Mouse (Mus musculus) small intestine, adult 2 months (tissue): ENCODE data around the gene Cisd1. TPM values are rescaled to one million over a fixed set of nuclear protein-coding genes. Genes with fewer than 3 reads are reported as not detected.

Source experiments
- H3K27ac ChIP-seq: fragments of 200-500 bp; 2 replicates; pipeline ENCODE4 v1.5.1; 2012; ENCODE audit warnings: low read depth, low read length, control low read depth, inconsistent platforms; ENCODE audit not compliant: insufficient read depth
- H3K27me3 ChIP-seq: fragments of 200-500 bp; 2 replicates; pipeline ENCODE4 v1.6.1; 2012; ENCODE audit warnings: mild to moderate bottlenecking, moderate library complexity, low read length, inconsistent platforms; ENCODE audit not compliant: control insufficient read depth, insufficient read depth
- H3K36me3 ChIP-seq: fragments of 200-500 bp; 2 replicates; pipeline ENCODE4 v1.6.1; 2012; ENCODE audit warnings: mild to moderate bottlenecking, low read length, control low read depth, inconsistent platforms; ENCODE audit not compliant: control insufficient read depth, insufficient read depth
- H3K4me1 ChIP-seq: fragments of 200-500 bp; 2 replicates; pipeline ENCODE4 v1.6.1; 2012; ENCODE audit warnings: low read length, inconsistent platforms, mixed read lengths; ENCODE audit not compliant: control insufficient read depth, insufficient read depth, insufficient read length
- H3K4me3 ChIP-seq: fragments of 200-500 bp; 2 replicates; pipeline ENCODE4 v1.5.1; 2012; ENCODE audit warnings: low read depth, mild to moderate bottlenecking, control low read depth, inconsistent platforms, low read length, moderate library complexity
- CTCF ChIP-seq: fragments of 200-500 bp; IDR thresholded peaks from 2 replicates; pipeline ENCODE4 v1.5.1; 2012; ENCODE audit warnings: low read depth, mild to moderate bottlenecking, control low read depth, inconsistent platforms, low read length, moderate library complexity, mixed read lengths; ENCODE audit not compliant: insufficient replicate concordance, insufficient read length; ENCODE audit errors: extremely low read depth
- POLR2A ChIP-seq: fragments of 200-500 bp; IDR thresholded peaks from 2 replicates; pipeline ENCODE4 v1.6.1; 2012; ENCODE audit warnings: low read depth, mild to moderate bottlenecking, control low read depth, inconsistent platforms, low read length, moderate library complexity
- WGBS: fragments of 180-500 bp; shearing (Covaris S2); methylation state at CpG from one replicate; pipeline ENCODE4 v1.1.7; 2018; 5-methylcytosine and 5-hydroxymethylcytosine counted together
- polyA plus RNA-seq: library from polyadenylated mRNA; depleted of rRNA; stranded (reverse); fragments of >200 nt; gene quantifications from 2 replicates; pipeline ENCODE4 v1.2.3, GENCODE M21; 2012

Cisd1 gene
- polyA plus RNA-seq, 1 experiment: 75.8 TPM

DNA sequence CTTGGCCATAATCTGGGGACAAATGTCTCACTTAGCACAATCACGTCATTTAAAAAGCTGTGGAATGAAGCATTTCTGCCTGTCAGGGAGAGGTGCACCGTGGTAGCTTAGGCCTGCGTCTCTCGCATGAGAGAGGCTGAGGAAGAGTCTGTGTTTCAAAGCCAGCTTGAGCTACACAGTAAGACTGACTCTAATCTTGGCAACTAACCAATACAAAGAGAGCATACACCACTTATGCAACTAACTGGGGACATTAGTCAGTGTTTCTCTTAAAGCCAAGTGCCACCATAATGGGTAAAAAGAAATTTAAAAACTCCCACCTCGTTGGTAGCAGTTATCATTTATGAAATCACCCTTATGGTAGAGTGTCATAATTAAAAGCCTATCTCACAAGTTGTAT is 15.9 kb downstream of the Cisd1 start:
- H3K4me1 ChIP-seq: no peaks in the 10 kb centered on the region
- TF ChIP-seq CTCF (no peak), POLR2A (no peak)
- 86% methylated on average over 5 of the region's 5 CpGs for WGBS
- peaks cover 22% of the 10 kb centered on the region for H3K36me3 ChIP-seq
- no peaks in the 10 kb centered on the region for H3K27me3 ChIP-seq
- H3K4me3 ChIP-seq: no peak overlapping the region
- no peak overlapping the region for H3K27ac ChIP-seq

DNA sequence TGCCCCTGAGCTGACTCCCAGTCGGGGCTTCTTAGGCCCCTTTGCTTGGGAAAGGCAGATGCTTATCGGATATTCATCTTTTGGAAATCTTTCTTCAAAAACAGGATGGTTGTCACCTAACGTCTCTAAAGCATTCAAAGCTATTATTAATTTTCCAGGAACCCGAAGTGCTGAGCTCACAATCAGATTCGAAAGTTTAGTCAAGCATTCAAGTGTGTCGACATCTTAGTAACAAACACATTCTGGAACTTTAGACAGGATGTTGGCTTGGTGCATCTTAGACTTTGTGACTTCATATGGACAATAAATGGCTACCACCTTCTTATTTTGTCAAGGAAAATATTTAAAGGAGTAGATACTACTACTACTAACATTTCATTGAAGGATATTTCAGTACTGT is 16.4 kb downstream of the Cisd1 start:
- WGBS: 82% methylated on average over 6 of the region's 6 CpGs
- Histone ChIP-seq H3K4me1 (no peaks in the 10 kb centered on the region), H3K36me3 (peaks cover 19% of the 10 kb centered on the region), H3K27ac (no peak overlapping the region), H3K4me3 (no peak overlapping the region), H3K27me3 (no peaks in the 10 kb centered on the region)
- TF ChIP-seq CTCF (no peak), POLR2A (no peak)

DNA sequence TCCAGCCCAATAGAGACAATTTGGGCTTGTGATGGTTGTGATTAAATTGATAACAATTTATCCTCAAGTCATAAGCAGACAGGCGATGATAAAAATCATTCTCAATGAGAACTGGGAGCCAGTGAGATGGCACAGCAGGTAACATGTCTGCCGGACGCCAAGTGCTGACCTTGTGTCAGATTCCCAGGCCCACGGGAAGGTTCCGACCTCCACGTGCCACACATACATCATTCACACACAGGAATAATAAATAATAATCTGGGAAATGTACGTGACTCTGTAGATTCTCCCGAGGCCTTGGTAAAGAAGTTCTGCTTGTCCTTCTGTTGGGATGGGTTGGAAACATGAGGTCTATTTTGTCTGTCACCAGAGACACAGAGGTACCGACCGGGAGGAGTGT is 17.4 kb downstream of the Cisd1 start:
- Histone ChIP-seq H3K27me3 (no peaks in the 10 kb centered on the region), H3K27ac (no peak overlapping the region), H3K4me3 (no peak overlapping the region), H3K36me3 (peaks cover 17% of the 10 kb centered on the region), H3K4me1 (no peaks in the 10 kb centered on the region)
- TF ChIP-seq POLR2A (no peak), CTCF (no peak)
- 84% methylated on average over 10 of the region's 10 CpGs for WGBS

DNA sequence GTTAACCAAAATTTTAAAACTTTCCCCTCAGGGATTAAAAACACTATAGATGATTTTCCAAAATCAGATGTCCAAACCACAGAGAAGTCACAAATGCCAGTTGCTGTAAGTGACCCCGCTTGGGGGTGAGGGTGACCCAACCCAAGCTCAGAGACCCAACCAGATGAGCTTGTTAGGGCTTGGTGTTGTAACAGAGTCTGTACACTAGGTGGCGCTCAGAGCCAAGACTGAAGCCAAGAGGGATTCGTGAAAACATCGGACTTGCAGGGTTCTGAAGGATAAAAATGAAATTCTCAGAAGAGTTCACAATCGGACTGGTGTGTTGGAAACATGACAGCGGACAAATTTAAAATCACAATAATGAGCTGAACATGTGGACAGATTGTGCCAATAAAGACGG is 18.0 kb downstream of the Cisd1 start:
- WGBS: 12% methylated on average over 7 of the region's 7 CpGs
- H3K4me3 ChIP-seq: no peak overlapping the region
- H3K4me1 ChIP-seq: no peaks in the 10 kb centered on the region
- peaks cover 15% of the 10 kb centered on the region for H3K36me3 ChIP-seq
- H3K27ac ChIP-seq: no peak overlapping the region
- TF ChIP-seq CTCF (peak; percentile 84; the same call in 1 of the 2 replicates), POLR2A (no peak)
- no peaks in the 10 kb centered on the region for H3K27me3 ChIP-seq

DNA sequence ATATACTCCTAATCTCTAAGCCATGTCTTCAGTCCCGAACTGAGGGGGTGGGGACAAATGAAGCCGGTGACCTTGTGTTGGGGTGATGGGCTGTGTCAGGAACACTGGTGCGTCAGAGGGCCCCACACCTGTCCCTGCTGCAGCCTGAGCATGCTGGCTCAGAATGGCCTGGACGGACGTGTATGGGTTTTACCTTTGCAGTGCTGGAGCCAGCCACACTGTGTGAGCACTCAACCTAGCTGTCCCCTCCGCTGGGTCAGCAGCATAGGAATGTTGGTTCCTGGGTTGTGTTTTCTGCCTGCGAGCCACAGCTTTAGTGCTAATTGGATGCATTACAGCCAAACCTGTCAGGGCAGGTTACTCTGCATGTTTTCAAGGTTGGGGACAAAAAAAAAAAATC is 18.6 kb downstream of the Cisd1 start:
- TF ChIP-seq CTCF (no peak), POLR2A (no peak)
- WGBS: 75% methylated on average over 7 of the region's 7 CpGs
- no peaks in the 10 kb centered on the region for H3K27me3 ChIP-seq

DNA sequence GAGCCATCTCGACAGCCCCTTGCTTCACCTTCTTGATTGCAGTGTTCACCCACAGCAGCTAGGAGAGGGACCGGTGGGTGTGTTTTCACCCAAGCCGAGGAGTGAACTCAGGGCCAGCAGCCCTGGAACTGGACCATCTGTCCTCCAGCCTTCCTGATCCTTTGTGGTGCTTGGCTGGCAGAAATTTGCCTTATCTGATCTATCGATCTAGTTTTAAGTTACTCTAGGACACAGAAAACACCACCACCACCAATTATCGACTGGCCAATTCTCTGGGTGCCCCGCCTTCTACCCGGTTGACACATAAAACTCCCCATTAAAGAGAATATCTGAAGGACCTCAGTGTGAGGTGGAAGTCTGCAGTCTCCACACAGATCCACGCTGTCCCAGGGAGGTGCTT is 21.1 kb downstream of the Cisd1 start:
- 64% methylated on average over 8 of the region's 8 CpGs for WGBS
- H3K4me3 ChIP-seq: no peak overlapping the region
- no peaks in the 10 kb centered on the region for H3K4me1 ChIP-seq
- no peak overlapping the region for H3K27ac ChIP-seq
- no peak for TF ChIP-seq CTCF
- TF ChIP-seq POLR2A: no peak
- no peaks in the 10 kb centered on the region for H3K27me3 ChIP-seq
- no peaks in the 10 kb centered on the region for H3K36me3 ChIP-seq

More for the DNA sequence above, 18.6 kb downstream of the Cisd1 start:
- no peak overlapping the region for H3K4me3 ChIP-seq
- H3K36me3 ChIP-seq: peaks cover 15% of the 10 kb centered on the region
- no peaks in the 10 kb centered on the region for H3K4me1 ChIP-seq
- no peak overlapping the region for H3K27ac ChIP-seq

DNA sequence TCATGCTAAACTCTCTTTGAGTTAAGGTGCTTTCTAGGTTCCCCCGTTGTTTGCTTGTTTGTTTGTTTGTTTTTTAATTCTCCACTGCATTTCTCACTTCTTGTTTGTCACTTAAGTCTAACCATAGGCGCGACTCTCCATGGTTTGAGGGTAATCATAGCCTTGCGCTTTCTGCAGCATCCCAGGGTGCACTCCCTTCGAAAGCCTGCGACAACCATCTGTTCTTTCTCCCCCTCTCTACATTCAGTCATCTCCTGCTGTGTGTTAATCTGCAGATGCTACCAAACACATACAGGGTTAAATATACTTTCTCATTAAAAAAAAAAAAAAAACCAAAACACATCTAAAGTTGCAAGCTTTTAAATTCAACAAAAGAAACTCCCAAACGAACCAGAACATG is 28.3 kb downstream of the Cisd1 start:
- TF ChIP-seq POLR2A: no peak
- no peak for TF ChIP-seq CTCF
- Histone ChIP-seq H3K4me3 (no peak overlapping the region), H3K27ac (no peak overlapping the region), H3K4me1 (no peaks in the 10 kb centered on the region), H3K27me3 (no peaks in the 10 kb centered on the region), H3K36me3 (no peaks in the 10 kb centered on the region)
- WGBS: 64% methylated on average over 7 of the region's 7 CpGs

DNA sequence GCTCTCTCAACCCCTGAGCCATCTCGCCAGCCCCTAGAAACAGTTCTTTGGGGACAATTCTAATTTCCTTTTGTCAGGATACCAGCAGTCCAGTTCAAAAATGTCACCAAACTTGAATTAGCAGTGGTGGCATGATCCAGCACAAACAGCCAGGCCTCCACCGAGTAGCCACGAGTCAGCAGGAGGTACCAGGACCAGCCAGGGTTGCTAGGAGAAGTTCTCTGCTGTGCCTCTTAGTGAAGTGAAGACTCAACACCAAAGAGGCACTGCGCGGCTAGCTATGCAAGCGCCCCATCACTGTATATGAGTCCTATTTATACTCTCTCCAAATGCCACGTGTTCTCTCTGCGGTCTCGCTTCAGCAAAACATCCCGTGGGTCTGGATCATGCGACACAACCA is 28.7 kb downstream of the Cisd1 start:
- no peaks in the 10 kb centered on the region for H3K4me1 ChIP-seq
- no peak for TF ChIP-seq POLR2A
- no peak for TF ChIP-seq CTCF
- H3K4me3 ChIP-seq: no peak overlapping the region
- H3K27me3 ChIP-seq: no peaks in the 10 kb centered on the region
- no peak overlapping the region for H3K27ac ChIP-seq
- H3K36me3 ChIP-seq: no peaks in the 10 kb centered on the region
- WGBS: 68% methylated on average over 11 of the region's 11 CpGs
